Mouse (Mus musculus): ENCODE measurements around the gene Idua. TPM values are rescaled to one million over a fixed set of nuclear protein-coding genes. Genes with fewer than 3 reads are reported as not detected.

The Idua gene
- total RNA-seq, 2 experiments from 2014 or later, result 14.0 to 16.0 TPM

GRCm38 (mm10) chr5:108680871-108681270, 20.7 kb downstream of the Idua start:
- DNase-seq, result peak; percentile 68 to 74

GRCm38 (mm10) chr5:108689091-108689490, 29.0 kb downstream of the Idua start:
- no peak for DNase-seq

GRCm38 (mm10) chr5:108691152-108691551, 31.0 kb downstream of the Idua start:
- DNase-seq, result no peak

- DNase-seq, result peak; percentile 73 to 87
Measured at GRCm38 (mm10) chr5:108692271-108692670, 32.1 kb downstream of the Idua start, which contains the start of gene Fgfrl1. Gene Fgfrl1 (plus strand): TSS chr5:108692382.

- DNase-seq, result peak; percentile 91 to 95
Measured at GRCm38 (mm10) chr5:108693872-108694288, 33.7 kb downstream of the Idua start.

GRCm38 (mm10) chr5:108694352-108695261, 34.5 kb downstream of the Idua start:
- DNase-seq, result peak; percentile 70 to 71

- no peak for DNase-seq
Measured at GRCm38 (mm10) chr5:108695861-108696260, 35.7 kb downstream of the Idua start.

GRCm38 (mm10) chr5:108696542-108696941, 36.4 kb downstream of the Idua start:
- no peak for DNase-seq

GRCm38 (mm10) chr5:108697341-108697753, 37.2 kb downstream of the Idua start:
- no peak for DNase-seq

- no peak for DNase-seq
Measured at GRCm38 (mm10) chr5:108700346-108700745, 40.2 kb downstream of the Idua start.

GRCm38 (mm10) chr5:108701341-108702021, 41.4 kb downstream of the Idua start:
- no peak for DNase-seq

GRCm38 (mm10) chr5:108703754-108704626, 43.9 kb downstream of the Idua start:
- peak; percentile 39 to 65 for DNase-seq

GRCm38 (mm10) chr5:108707758-108708157, 47.6 kb downstream of the Idua start:
- DNase-seq, result no peak

GRCm38 (mm10) chr5:108708419-108708818, 48.3 kb downstream of the Idua start:
- no peak for DNase-seq

GRCm38 (mm10) chr5:108708981-108709731, 49.0 kb downstream of the Idua start:
- peak in 1 of 2 experiments; percentile 36 for DNase-seq

- DNase-seq, result peak in 1 of 2 experiments; percentile 21
Measured at GRCm38 (mm10) chr5:108711968-108712367, 51.8 kb downstream of the Idua start.

- DNase-seq, result no peak
Measured at GRCm38 (mm10) chr5:108713096-108713495, 53.0 kb downstream of the Idua start.

GRCm38 (mm10) chr5:108713691-108714090, 53.6 kb downstream of the Idua start:
- peak; percentile 33 to 58 for DNase-seq

- DNase-seq, result peak; percentile 36 to 57
Measured at GRCm38 (mm10) chr5:108714149-108714548, 54.0 kb downstream of the Idua start.

- no peak for DNase-seq
Measured at GRCm38 (mm10) chr5:108715974-108716373, 55.8 kb downstream of the Idua start.

GRCm38 (mm10) chr5:108718051-108718450, 57.9 kb downstream of the Idua start:
- no peak for DNase-seq
